Mouse (Mus musculus) granulocyte monocyte progenitor cell, adult 5-6 weeks (primary cell): ENCODE measurements around the gene Rnasek. TPM values are rescaled to one million over a fixed set of nuclear protein-coding genes. Genes with fewer than 3 reads are reported as not detected.
A peak's percentile ranks its signal among the peaks of the same experiment; 100 is the strongest.

Experiments used
- ATAC-seq: replicated peaks from 2 replicates; pipeline ENCODE4 v1.8.0; 2016; ENCODE audit warnings: mild to moderate bottlenecking, moderate TSS enrichment, inconsistent platforms; ENCODE audit not compliant: poor library complexity, severe bottlenecking
- total RNA-seq, 2 experiments: library from RNA; stranded (forward) in 1 of 2; stranded (reverse) in 1 of 2; fragments of 200-712, 200-1000 nt in 1 of 2; fragments of >200 nt in 1 of 2; fragmentation: Nextera tagmentation in 1 of 2; gene quantifications; 2 replicates each; pipeline ENCODE4 v1.2.3; 2014 to 2017

The Rnasek gene
- total RNA-seq, 2 experiments from 2014 or later: 31.3 to 116 TPM

DNA sequence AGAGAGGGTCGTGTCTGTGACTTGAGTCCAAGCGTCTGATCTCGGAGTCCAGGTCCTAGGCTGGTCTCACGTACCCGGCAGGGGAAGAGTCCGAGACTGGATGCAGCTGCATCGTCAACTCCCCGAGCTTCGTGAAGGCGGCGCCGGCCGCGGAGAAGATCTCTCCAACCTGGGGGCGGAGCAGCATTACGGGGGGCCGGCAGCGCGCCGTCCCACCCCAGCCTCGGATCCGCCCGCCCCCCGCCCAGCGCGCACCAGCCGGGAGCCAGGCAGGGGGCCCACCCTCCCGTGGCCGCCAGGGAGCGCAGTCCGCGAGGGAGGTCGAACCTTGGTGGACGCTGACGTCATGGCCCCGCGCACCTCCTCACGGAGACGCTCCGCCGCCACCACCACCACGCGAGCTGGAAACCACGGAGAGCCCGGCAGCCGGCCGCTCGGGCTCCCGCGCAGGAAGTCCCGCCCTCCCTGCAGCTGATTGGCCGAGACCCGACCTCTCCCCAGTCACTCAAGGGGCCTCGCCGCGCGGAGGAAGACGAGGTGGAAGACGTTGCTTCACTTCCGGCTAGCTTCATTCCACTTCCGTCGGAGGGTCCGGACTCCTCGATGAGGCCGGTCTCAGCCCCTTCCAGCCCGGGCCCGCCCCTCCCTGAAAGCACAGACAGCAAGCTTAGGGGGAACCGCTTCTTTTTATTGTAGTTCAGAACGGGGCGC, 2.0 kb downstream of the Rnasek start, which contains the start of gene 0610010K14Rik:
TSS of gene 0610010K14Rik (minus strand) at position 458 of the 711 bp plus-strand sequence.
- peak; percentile 85 for ATAC-seq

DNA sequence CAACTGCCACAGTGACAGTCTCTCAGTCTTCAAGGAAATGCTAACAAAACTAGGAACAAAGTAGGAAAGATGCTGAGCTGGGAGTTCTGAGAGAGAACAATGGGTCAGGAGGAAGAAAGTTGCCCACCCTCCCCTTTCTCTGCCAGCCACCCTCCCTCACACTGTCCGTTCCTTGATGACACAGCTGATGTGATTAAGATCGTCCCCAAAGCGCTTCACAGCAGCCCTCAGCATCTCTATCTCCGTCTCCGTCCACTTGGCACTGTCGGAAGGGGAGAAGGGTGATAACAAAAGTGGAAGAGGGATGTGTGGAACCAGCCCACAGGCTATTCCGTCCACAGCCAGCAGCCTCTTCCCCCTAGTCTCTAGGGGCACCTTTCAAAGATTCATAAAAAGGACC, 2.9 kb downstream of the Rnasek start:
- no peak for ATAC-seq

DNA sequence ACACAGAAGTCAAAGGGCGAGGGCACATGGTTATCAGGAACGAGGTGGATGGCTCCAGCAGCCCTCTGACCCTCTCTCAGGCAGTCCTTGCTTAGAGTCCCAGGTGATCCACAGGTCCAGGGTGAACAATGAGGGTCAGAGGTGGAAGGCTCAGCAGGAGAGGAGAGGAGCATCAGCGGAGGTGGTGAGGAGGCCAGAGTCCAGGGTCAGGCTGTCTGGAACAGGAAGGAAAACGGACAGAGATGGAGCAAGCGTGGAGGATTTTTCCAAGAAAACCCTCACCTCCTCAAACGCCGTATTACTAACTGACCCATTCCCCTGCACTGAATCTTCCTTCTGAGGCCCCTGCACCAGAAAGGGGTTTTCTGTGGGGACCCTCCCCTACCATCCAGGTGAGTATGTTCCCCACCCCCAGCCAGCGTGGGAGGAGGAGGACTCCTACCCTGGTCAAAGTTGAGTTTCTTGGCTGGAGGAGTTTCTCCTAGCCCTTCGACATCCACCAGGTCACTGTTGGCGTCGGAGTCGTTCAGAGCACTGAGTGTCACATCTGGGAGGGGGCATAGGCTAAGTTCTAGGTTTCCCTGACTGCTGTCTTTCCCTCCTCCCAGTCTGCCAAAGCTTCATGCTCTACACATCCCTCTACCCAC, 4.3 kb downstream of the Rnasek start:
- ATAC-seq: no peak

DNA sequence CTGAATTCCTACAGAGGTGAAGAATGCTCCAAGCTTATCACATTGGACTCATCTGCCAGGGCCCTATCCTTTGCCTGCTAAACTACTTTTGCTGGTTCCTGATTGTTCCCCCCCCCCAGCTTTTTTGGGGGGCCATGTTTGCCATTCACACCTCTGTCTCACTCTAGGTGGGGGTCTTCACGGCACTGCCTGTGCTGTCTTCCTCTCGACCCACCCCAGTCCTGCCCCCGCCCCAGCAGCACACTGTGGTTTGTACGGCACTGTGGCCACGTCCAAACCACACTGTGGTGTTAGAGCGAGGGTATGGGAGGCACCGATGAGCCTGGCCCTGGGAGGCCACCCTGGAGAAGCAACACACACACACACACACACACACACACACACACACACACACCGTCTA, 5.1 kb downstream of the Rnasek start:
- no peak for ATAC-seq

DNA sequence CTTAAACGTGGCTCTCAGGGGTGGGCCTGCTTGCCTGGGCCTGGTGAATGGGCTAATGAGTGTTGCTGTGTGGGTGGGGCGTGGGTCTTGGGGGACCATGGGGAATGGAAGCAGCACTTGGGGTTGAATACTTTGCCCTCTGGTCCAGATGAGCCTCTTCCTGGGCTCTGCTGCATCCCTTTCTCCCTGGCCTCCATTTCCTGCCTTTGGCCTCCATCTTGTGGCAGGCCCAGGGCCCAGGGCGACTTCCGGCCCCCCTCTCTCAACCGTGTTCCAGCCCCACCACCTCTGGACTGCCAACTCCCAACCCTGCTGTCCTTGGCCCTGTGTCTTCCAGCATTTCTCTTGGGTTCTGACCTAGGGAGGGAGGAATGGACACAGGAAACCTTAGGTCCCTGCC, 5.6 kb downstream of the Rnasek start:
- ATAC-seq: no peak

DNA sequence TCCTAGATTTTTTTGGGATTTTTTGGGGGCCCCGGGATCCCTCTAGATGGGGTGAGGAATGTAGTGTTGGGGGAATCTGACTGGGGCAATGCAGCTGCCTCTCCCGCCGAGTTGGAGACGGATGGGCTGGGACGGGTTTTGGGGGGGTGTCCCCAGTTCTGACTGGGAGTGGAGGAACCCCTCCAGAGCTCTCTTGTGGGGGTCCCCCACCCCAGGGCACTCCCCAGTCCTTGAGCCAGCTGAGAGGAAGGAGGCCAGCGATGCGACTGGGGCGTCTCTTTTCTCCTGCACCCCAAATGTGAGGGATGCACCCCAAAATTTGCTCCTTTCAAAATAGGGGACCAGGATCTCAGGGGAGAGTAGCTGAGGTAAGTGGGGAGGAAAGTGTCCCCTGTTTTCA, 6.6 kb downstream of the Rnasek start:
- ATAC-seq: no peak

DNA sequence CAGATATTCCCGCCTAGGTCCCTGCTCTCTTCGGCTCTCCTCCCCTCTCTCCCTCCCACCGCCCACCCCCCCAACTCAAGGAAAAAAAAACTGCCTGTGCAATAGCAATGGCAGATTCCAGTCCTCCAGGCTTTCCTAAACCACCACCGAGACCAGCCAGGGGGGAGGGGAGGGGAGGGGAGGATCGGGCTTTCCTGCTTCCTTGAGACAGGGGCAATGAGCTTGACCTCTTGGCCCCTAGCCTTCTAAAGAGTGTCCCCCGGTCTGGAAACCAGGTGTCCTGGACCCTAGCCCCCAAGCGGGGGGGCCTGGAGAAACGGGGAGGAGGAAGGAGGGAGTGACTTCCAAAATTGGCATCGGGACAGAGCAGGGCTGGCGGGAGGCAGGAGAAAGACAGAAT, 7.1 kb downstream of the Rnasek start:
- no peak for ATAC-seq

DNA sequence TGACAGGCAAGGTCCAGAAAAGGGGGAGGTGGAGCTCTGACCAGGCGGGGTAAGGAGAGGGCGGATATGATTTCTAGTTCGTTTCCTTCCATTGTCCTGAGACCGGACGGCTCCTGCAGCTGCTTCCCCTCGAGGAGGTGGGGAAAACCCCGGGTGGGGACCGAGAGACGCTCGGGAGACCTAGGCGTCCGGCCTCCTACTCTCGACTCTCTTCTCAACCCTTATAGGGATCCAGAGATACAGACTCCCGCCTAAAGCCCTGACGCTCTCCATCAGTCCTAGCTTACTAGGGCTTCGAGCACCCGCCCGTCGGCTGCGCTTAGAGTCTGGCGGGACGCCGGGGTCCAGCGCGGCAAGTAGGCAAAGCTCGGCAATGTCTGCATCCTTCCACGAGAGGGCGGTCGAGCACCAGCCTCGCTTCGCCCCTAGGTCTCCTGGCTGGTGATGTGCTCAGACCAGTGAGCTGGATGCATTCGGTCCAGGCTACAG, 9.4 kb downstream of the Rnasek start:
- peak; percentile 90 for ATAC-seq

DNA sequence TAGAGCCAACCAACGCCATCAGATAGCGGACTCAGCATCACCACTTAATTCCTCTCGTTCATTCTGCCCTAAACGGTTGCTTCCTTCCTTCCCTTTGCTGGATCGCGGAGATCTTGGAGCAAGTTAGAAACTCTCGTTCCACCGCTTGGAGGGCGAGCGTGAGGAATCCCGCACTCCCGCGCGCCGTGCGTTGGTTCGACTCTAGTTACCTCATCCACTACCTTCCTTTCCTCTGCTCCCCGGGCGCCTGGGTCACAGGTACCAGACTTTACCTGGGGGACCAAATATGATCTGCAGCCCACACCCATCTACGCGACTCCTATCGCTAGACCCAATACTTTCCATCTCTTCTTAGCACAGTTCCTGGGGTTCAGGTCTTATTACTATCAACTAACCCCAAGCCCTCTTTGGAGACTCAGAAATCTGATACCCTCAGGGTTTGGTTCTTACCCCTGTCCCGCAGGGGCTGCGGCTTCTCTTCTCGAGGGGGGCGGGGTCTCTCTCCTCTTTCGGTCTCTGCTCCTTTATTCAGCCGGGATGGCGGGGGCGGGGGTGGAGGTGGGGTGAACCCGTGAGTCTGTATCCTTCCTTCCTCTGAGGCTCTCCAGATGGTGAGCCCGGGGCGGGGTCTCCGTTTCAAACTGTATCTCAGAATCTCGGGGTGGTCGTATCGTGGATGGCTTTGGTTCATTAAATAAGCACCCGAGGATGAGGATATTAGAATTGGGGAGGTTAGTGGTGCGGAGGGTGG, 10.2 kb downstream of the Rnasek start, which contains the start of gene Bcl6b:
TSS of gene Bcl6b (minus strand) at position 539 of the 751 bp plus-strand sequence.
- ATAC-seq: no peak

DNA sequence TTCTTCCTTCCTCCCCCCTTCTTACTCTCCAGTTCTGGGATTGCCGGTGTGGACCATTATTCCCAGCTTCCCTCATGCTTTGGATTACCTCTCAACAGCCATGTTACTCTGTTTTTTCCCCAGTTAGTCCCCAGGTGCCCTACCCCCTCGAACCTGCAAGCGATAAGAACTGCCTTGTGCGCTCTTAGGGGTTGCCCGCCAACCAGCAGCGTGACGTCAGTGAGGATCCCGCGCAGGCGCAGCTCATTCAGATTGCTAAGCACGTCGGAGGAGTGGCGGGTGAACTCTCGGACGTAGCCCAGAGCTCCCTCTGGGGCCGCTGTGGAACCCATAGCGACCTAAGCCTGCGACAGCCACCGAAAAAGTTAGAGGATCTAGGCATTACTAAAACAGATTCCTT, 10.8 kb downstream of the Rnasek start:
- peak; percentile 46 for ATAC-seq

DNA sequence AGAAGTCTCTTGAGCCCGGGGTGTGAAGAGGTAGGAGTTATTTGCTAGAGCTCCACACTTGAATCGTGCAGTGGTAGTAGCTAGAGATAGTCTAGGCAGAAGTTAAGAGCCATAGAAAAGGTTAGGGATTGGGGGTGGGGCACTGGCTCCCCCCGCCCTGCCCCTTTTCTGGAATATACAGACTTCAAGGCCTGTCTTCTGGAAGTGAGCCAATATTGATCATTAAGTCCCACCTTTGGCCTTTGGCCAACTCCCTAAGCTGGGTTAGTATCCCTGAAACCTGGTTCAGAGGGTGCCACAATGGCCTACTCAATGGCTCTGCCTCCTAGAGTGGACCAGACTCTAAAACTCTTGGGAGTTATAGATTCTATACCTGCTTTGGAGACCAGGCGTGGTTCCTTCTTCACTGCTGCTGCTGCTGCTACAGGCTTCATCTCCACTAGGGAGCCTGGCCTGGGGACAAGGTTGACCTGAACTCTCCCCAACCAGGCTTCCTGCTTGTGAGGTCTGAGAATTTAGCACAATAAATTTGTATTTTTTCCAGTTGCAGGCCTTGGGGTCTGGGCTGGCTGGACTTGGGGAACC, 11.9 kb downstream of the Rnasek start:
- no peak for ATAC-seq

DNA sequence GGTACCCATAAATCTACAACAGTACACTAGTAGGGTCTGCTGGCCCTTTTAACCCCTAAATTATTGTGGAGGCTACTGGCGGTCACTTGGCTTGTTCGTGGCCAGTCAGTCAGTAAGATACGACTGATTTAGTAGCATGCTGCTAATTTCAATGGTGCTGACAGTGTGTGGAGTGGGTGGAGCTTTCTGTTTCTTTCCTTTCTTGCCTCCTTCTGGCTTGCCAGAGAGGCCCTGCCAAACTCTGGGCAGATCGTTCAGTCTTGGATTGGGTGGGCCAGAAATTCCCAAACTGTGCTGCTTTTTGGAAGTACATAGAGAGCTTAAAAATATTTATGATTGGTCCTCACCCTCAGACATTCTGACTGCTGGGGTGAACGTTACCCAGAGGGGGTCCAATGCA, 12.5 kb downstream of the Rnasek start:
- no peak for ATAC-seq

DNA sequence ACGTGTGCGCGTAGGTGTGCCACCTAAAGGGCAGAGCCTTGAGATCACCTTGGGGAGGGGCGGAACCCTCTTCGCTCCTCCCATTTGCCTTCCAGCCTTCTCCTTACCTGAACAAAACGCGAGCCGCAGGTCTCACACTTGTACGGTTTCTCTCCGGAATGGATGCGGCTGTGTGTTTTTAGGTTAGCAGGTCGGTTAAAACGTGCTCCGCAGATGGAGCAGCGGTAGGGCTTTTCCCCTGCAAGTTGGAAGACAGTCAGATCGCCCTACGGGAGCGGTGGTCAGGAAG, 13.1 kb downstream of the Rnasek start:
- no peak for ATAC-seq

DNA sequence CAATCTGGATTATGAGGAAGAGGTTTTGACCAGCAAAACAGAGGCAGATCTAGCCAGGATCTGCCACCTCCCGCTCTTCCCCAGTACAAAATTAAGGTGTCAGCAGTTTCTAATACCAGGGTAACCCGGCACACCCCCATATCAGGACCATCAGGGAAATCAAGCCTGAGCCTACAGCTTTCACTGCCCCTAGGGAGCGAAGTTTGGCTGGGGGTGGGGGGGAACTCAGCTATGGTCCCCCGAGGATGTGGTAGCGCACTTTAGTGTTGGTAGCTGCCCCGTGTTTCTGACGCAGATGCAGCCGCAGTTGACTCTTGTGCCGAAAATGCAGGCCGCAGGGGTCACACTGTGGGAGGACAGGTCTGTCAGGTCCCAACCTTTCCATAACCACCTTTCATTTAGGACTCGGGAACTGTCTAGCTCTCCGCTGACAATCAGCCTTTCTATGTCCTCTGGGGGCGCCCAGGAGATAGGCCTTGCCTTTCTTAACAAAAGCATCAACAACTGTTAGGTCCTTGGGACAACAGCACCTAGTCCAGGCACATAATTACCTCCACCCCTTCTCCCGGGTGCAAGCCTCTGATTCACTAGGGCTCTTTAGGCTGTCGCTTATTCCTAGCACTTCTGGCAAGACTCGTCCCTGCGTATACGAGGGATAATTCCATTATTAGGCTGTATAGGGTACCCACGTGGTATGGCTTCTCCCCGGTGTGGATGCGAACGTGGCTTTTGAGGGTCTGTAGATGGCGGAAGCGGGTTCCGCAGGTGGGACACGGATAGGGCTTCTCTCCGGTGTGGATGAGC, 13.6 kb downstream of the Rnasek start:
- ATAC-seq: no peak

DNA sequence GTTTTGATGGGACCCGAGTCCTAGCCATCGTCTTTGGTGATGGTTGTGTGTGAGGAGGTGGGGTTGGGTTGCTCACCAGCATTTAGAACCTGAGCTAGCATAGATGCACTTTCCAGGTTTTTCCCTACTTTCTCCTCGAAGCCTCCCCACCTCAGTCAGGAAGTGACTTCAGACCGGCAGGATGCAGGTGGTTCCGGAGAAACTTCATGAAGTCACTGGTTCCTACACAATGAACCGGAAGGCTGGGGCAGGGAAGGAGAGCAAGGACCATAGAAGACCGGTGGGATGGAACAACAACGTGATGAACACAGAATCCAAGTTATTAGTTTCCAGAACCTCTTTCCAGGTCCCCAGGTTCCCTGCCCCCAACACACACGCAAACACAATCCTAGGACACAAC, 15.9 kb downstream of the Rnasek start:
- ATAC-seq: no peak; the same call in 1 of the 2 replicates

DNA sequence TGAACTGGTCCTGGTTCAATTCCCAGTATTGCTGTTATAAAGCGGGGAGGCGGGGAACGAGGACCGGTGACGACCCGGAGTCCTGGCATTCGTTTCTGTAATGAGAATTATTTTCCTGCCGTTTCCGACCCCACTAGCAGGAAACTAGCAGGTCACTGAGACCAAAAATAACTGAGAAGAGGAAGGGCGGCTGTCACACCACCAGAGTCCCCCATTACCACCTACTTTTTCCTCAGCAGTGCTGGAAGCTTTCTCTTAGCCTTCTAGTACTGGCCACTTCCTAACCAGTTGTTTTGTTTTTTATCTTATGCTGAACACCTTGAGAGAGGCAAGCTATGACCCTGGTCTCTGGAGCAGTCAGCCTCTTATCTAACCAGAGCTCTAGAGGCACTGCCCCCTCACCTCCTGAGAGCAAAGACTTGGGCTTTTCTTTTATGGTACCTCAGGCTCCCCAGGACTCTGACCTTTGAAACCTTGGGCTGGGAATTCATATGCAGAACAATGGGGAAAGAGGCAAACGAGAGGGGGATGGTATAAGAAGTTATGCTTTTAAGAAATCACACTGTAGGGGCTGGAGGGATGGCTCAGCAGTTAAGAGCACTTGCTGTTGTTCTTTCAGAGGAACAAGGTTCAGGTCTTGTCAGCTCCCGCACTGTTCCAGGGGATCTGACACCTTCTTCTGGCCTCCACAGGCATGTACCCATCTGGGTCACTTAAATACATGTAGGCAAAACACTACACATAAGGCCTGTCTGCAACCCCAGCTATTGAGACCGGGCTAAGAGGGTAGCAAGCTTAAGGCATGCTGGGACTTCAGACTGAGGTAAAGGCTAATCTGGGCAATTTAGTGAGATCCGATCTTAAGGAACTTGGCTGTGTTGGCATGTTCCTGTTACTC, 17.8 kb downstream of the Rnasek start:
- ATAC-seq: no peak

DNA sequence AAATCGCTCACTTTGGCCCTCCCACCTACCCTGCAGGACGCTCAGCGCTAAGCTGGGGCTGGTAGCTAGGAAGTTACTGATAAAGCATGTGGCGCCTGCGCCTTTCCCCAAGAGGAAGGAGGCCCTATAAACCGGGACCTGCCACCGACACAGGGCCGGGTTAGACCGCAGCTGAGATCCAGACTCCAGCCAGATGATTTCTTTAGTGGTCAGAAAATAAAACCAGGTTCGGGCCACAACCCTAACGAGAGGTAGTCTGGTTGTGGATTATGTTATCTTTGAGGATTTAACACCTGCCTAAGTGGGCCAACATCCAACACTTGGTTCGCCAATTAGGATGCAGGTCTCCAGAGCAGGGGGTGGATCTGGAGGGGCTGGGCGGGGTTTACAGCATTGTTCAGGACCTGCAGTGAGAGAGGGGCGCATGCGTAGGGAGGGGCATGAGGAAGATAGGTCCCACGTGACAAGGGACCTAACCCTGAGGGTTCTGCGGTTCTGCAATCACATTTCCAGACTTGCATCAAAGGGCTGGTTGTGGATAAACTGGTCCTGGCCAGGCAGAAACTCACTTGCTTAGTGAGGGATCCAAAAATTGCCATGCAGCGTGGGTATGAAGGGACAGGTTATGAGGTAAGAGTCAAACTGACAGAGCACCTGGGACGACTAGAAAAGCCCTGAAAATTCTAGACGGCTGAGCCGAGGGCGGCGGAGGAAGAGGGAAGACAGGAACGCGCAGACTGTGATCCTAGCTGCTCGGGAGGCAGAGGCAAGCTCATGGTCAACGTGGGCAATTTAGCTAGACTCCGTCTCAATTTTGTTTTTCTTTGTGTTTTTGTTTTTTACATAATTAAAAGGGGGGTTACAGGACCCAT, 18.7 kb downstream of the Rnasek start, which contains the start of gene Slc16a13:
TSS of gene Slc16a13 (minus strand) at position 334 of the 872 bp plus-strand sequence.
- ATAC-seq: peak; percentile 80

DNA sequence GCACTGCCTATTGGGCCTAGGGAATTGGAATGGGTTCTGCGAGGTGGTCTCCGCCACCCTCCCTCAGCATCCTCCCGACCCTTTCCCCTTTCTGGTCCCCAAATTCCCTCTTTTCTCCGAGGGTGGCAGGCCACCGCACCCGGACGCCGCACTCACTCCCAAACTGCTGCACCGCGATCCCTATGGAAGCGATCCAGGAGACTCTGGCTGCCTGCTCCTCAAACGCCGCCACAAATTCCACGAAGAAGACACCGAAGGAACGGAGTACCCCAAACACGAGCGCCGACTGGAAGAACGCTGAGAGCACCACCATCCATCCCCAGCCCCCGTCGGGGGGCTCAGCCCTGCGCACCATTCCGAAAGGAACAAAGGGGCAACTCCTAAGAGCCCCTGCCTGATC, 19.3 kb downstream of the Rnasek start:
- no peak for ATAC-seq
